Mouse (Mus musculus) midbrain, embryonic 16.5 days (tissue): ENCODE data around the gene Fap. TPM values are rescaled to one million over a fixed set of nuclear protein-coding genes. Genes with fewer than 3 reads are reported as not detected.

Source experiments
- ATAC-seq: fragments of 200-750 bp; cut with Nextera tagmentation; 2 replicates; pipeline ENCODE4 v1.8.0; 2017; ENCODE audit warnings: moderate TSS enrichment
- H3K27ac ChIP-seq: fragments of 300-500 bp; sonication (generic); 2 replicates; pipeline ENCODE4 v1.5.1; 2014; ENCODE audit warnings: mild to moderate bottlenecking, low read length, mixed read lengths
- H3K27me3 ChIP-seq: fragments of 300-500 bp; sonication (generic); 2 replicates; pipeline ENCODE4 v1.6.1; 2014; ENCODE audit warnings: low read depth, low read length, mixed read lengths; ENCODE audit not compliant: control insufficient read depth, insufficient read depth
- H3K36me3 ChIP-seq: fragments of 300-500 bp; sonication (generic); 2 replicates; pipeline ENCODE4 v1.6.1; 2014; ENCODE audit warnings: mild to moderate bottlenecking, low read length, moderate library complexity, mixed read lengths; ENCODE audit not compliant: control insufficient read depth, insufficient read depth
- H3K4me1 ChIP-seq: fragments of 300-500 bp; sonication (generic); 2 replicates; pipeline ENCODE4 v1.6.1; 2014; ENCODE audit warnings: mild to moderate bottlenecking, low read length, mixed read lengths; ENCODE audit not compliant: control insufficient read depth, insufficient read depth
- H3K4me2 ChIP-seq: fragments of 300-500 bp; sonication (generic); 2 replicates; pipeline ENCODE4 v1.6.1; 2014; ENCODE audit warnings: mild to moderate bottlenecking, low read length, mixed read lengths
- H3K4me3 ChIP-seq: fragments of 300-500 bp; sonication (generic); 2 replicates; pipeline ENCODE4 v1.5.1; 2014; ENCODE audit warnings: low read depth, mild to moderate bottlenecking, low read length, moderate library complexity, mixed read lengths
- H3K9ac ChIP-seq: fragments of 300-500 bp; sonication (generic); 2 replicates; pipeline ENCODE4 v1.6.1; 2014; ENCODE audit warnings: low read depth, low read length, mixed read lengths
- H3K9me3 ChIP-seq: fragments of 300-500 bp; sonication (generic); replicated peaks from 2 replicates; pipeline ENCODE4 v1.6.1; 2014; ENCODE audit warnings: mild to moderate bottlenecking, low read length, mixed read lengths; ENCODE audit not compliant: control insufficient read depth, poor library complexity, severe bottlenecking
- WGBS: fragments of 180-500 bp; shearing (Covaris S2); extraction: QIAGEN DNeasy Blood & Tissue Kit; methylation state at CpG from one replicate; pipeline ENCODE4 v1.1.7; 2014; 5-methylcytosine and 5-hydroxymethylcytosine counted together
- polyA plus RNA-seq: library from polyadenylated mRNA; unstranded; fragments of >200 nt; fragmentation: Nextera tagmentation; extraction: Ambion mirVana; gene quantifications from 2 replicates; pipeline ENCODE4 v1.2.1, GENCODE M21; 2015

Fap gene
- polyA plus RNA-seq, 1 experiment from 2014 or later = 1.1 TPM

- H3K27ac ChIP-seq = no peak overlapping the region
- 20% methylated on average over 2 of the region's 2 CpGs for WGBS
- no peaks in the 10 kb centered on the region for H3K27me3 ChIP-seq
Measured at GRCm38 (mm10) chr2:62506441-62506840, 67.4 kb downstream of the Fap start.

GRCm38 (mm10) chr2:62504269-62504796 is 69.5 kb downstream of the Fap start:
- Histone ChIP-seq H3K4me3 (no peak overlapping the region), H3K4me2 (no peak overlapping the region), H3K9me3 (no peaks in the 10 kb centered on the region), H3K27me3 (no peaks in the 10 kb centered on the region), H3K9ac (no peak overlapping the region), H3K36me3 (no peaks in the 10 kb centered on the region), H3K4me1 (no peaks in the 10 kb centered on the region), H3K27ac (no peak overlapping the region)
- 83% methylated on average over 4 of the region's 4 CpGs for WGBS
- no peak for ATAC-seq

More at GRCm38 (mm10) chr2:62506441-62506840, 67.4 kb downstream of the Fap start:
- no peak overlapping the region for H3K9ac ChIP-seq
- H3K9me3 ChIP-seq = no peaks in the 10 kb centered on the region
- no peak for ATAC-seq
- no peaks in the 10 kb centered on the region for H3K4me1 ChIP-seq
- no peaks in the 10 kb centered on the region for H3K36me3 ChIP-seq
- no peak overlapping the region for H3K4me2 ChIP-seq
- H3K4me3 ChIP-seq = no peak overlapping the region

- H3K9ac ChIP-seq = no peak overlapping the region
- no peaks in the 10 kb centered on the region for H3K36me3 ChIP-seq
- H3K4me3 ChIP-seq = no peak overlapping the region
- H3K4me1 ChIP-seq = no peaks in the 10 kb centered on the region
- no peaks in the 10 kb centered on the region for H3K27me3 ChIP-seq
- H3K4me2 ChIP-seq = no peak overlapping the region
- no peak for ATAC-seq
- H3K27ac ChIP-seq = no peak overlapping the region
- 78% methylated on average over 5 of the region's 5 CpGs for WGBS
- no peaks in the 10 kb centered on the region for H3K9me3 ChIP-seq
Measured at GRCm38 (mm10) chr2:62503326-62503725, 70.5 kb downstream of the Fap start.

- 71% methylated on average over 4 of the region's 4 CpGs for WGBS
- ATAC-seq = no peak
- H3K9ac ChIP-seq = no peak overlapping the region
- no peaks in the 10 kb centered on the region for H3K36me3 ChIP-seq
- no peak overlapping the region for H3K4me3 ChIP-seq
- H3K4me2 ChIP-seq = no peak overlapping the region
- H3K4me1 ChIP-seq = no peaks in the 10 kb centered on the region
- no peaks in the 10 kb centered on the region for H3K9me3 ChIP-seq
- no peaks in the 10 kb centered on the region for H3K27me3 ChIP-seq
- no peak overlapping the region for H3K27ac ChIP-seq
Measured at GRCm38 (mm10) chr2:62502516-62502915, 71.4 kb downstream of the Fap start.

- ATAC-seq = no peak
- H3K27ac ChIP-seq = no peak overlapping the region
Measured at GRCm38 (mm10) chr2:62498821-62499220, 75.1 kb downstream of the Fap start.

GRCm38 (mm10) chr2:62498086-62498485 is 75.8 kb downstream of the Fap start:
- Histone ChIP-seq H3K9ac (no peak overlapping the region), H3K9me3 (no peaks in the 10 kb centered on the region), H3K36me3 (no peaks in the 10 kb centered on the region), H3K4me2 (no peak overlapping the region), H3K27ac (no peak overlapping the region), H3K27me3 (no peaks in the 10 kb centered on the region), H3K4me1 (no peaks in the 10 kb centered on the region), H3K4me3 (no peak overlapping the region)
- WGBS = 83% methylated on average over 4 of the region's 4 CpGs
- no peak for ATAC-seq

More at GRCm38 (mm10) chr2:62498821-62499220, 75.1 kb downstream of the Fap start:
- H3K9ac ChIP-seq = no peak overlapping the region
- no peaks in the 10 kb centered on the region for H3K4me1 ChIP-seq
- no peaks in the 10 kb centered on the region for H3K36me3 ChIP-seq
- 94% methylated on average over 5 of the region's 5 CpGs for WGBS
- no peak overlapping the region for H3K4me3 ChIP-seq
- no peaks in the 10 kb centered on the region for H3K27me3 ChIP-seq
- H3K9me3 ChIP-seq = no peaks in the 10 kb centered on the region
- H3K4me2 ChIP-seq = no peak overlapping the region

- Histone ChIP-seq H3K4me1 (no peaks in the 10 kb centered on the region), H3K9me3 (no peaks in the 10 kb centered on the region), H3K4me3 (no peak overlapping the region), H3K27ac (no peak overlapping the region), H3K4me2 (no peak overlapping the region), H3K36me3 (no peaks in the 10 kb centered on the region), H3K9ac (no peak overlapping the region), H3K27me3 (no peaks in the 10 kb centered on the region)
- no peak for ATAC-seq
- WGBS = 68% methylated on average over 5 of the region's 5 CpGs
Measured at GRCm38 (mm10) chr2:62497333-62498002, 76.4 kb downstream of the Fap start.

- ATAC-seq = no peak
- Histone ChIP-seq H3K27ac (no peak overlapping the region), H3K4me2 (no peak overlapping the region), H3K9ac (no peak overlapping the region), H3K4me1 (no peaks in the 10 kb centered on the region), H3K4me3 (no peak overlapping the region), H3K27me3 (no peaks in the 10 kb centered on the region), H3K9me3 (no peaks in the 10 kb centered on the region), H3K36me3 (no peaks in the 10 kb centered on the region)
- WGBS = 87% methylated on average over 4 of the region's 4 CpGs
Measured at GRCm38 (mm10) chr2:62495407-62495806, 78.5 kb downstream of the Fap start.

- Histone ChIP-seq H3K4me3 (no peak overlapping the region), H3K36me3 (no peaks in the 10 kb centered on the region)
Measured at GRCm38 (mm10) chr2:62489832-62490231, 84.0 kb downstream of the Fap start.

More at GRCm38 (mm10) chr2:62489832-62490231, 84.0 kb downstream of the Fap start:
- no peaks in the 10 kb centered on the region for H3K4me1 ChIP-seq
- no peaks in the 10 kb centered on the region for H3K27me3 ChIP-seq
- no peak overlapping the region for H3K4me2 ChIP-seq
- no peak overlapping the region for H3K27ac ChIP-seq
- ATAC-seq = no peak
- whole genome bisulfite sequencing = 85% methylated on average over 6 of the region's 6 CpGs
- H3K9me3 ChIP-seq = no peaks in the 10 kb centered on the region
- H3K9ac ChIP-seq = no peak overlapping the region
